Mouse (Mus musculus) embryonic fibroblast, embryonic 13.5 days (primary cell): ENCODE results near the gene Hk3.

Source experiments
- CTCF ChIP-seq: IDR thresholded peaks from 2 replicates; pipeline ENCODE4 v1.5.1; 2011; ENCODE audit warnings: mild to moderate bottlenecking, control low read depth, low read length, moderate library complexity, borderline replicate concordance; ENCODE audit not compliant: insufficient read depth
- POLR2A ChIP-seq: IDR thresholded peaks from 2 replicates; pipeline ENCODE4 v1.6.1; 2011; ENCODE audit warnings: low read depth, mild to moderate bottlenecking, control low read depth, low read length, moderate library complexity

- TF ChIP-seq POLR2A (no peak), CTCF (no peak)
Measured at GRCm38 (mm10) chr13:54969513-54969912, 51.7 kb downstream of the Hk3 start.
